Mouse (Mus musculus) embryonic fibroblast, embryonic 13.5 days (primary cell): ENCODE data around the gene Fastkd3.

Experiments
- CTCF ChIP-seq: IDR thresholded peaks from 2 replicates; pipeline ENCODE4 v1.5.1; 2011; ENCODE audit warnings: mild to moderate bottlenecking, control low read depth, low read length, moderate library complexity, borderline replicate concordance; ENCODE audit not compliant: insufficient read depth
- POLR2A ChIP-seq: IDR thresholded peaks from 2 replicates; pipeline ENCODE4 v1.6.1; 2011; ENCODE audit warnings: low read depth, mild to moderate bottlenecking, control low read depth, low read length, moderate library complexity

- TF ChIP-seq POLR2A, result no peak
- no peak for TF ChIP-seq CTCF
Measured at GRCm38 (mm10) chr13:68597667-68598066, 15.6 kb downstream of the Fastkd3 start.
